Mouse (Mus musculus): Measurements from ENCODE around the gene Alox5. TPM values are rescaled to one million over a fixed set of nuclear protein-coding genes. Genes with fewer than 3 reads are reported as not detected.

Alox5 gene
- polyA plus RNA-seq, 1 experiment from 2014 or later: 4.8 TPM

GRCm38 (mm10) chr6:116455781-116456180 is 5.2 kb downstream of the Alox5 start:
- no peaks in the 10 kb centered on the region for H3K9me3 ChIP-seq (replicated peaks)
- peaks cover 15% of the 10 kb centered on the region for H3K27me3 ChIP-seq
- no peak overlapping the region for H3K4me3 ChIP-seq (replicated peaks)
- 25% methylated on average over 4 of the region's 4 CpGs for WGBS (ENCODE audit: insufficient replicate concordance)
- no peaks in the 10 kb centered on the region for H3K36me3 ChIP-seq (replicated peaks)
- no peak overlapping the region for H3K27ac ChIP-seq (replicated peaks)
- H3K4me1 ChIP-seq (replicated peaks): peaks cover 17% of the 10 kb centered on the region
- H3K9ac ChIP-seq: no peak overlapping the region
- ATAC-seq (ENCODE audit: insufficient read depth): peak; percentile 45
- no peak overlapping the region for H3K4me2 ChIP-seq

GRCm38 (mm10) chr6:116440849-116441248 is 20.1 kb downstream of the Alox5 start:
- no peaks in the 10 kb centered on the region for H3K27me3 ChIP-seq
- no peak overlapping the region for H3K4me2 ChIP-seq
- no peaks in the 10 kb centered on the region for H3K9me3 ChIP-seq (replicated peaks)
- ATAC-seq (ENCODE audit: insufficient read depth): no peak
- H3K9ac ChIP-seq: no peak overlapping the region
- no peak overlapping the region for H3K4me3 ChIP-seq (replicated peaks)
- H3K4me1 ChIP-seq (replicated peaks): peaks cover 4% of the 10 kb centered on the region; the same call in 1 of the 2 replicates
- no peak overlapping the region for H3K27ac ChIP-seq (replicated peaks)
- 39% methylated on average over 4 of the region's 4 CpGs for WGBS (ENCODE audit: insufficient replicate concordance)
- H3K36me3 ChIP-seq (replicated peaks): no peaks in the 10 kb centered on the region

GRCm38 (mm10) chr6:116440447-116440846 is 20.5 kb downstream of the Alox5 start:
- Histone ChIP-seq H3K4me3 (replicated peaks) (no peak overlapping the region), H3K4me1 (replicated peaks) (peaks cover 4% of the 10 kb centered on the region; the same call in 1 of the 2 replicates), H3K27ac (replicated peaks) (no peak overlapping the region), H3K36me3 (replicated peaks) (no peaks in the 10 kb centered on the region), H3K4me2 (no peak overlapping the region), H3K27me3 (no peaks in the 10 kb centered on the region), H3K9ac (no peak overlapping the region), H3K9me3 (replicated peaks) (no peaks in the 10 kb centered on the region)
- WGBS (ENCODE audit: insufficient replicate concordance): 54% methylated on average over 4 of the region's 4 CpGs
- ATAC-seq (ENCODE audit: insufficient read depth): no peak

DNA sequence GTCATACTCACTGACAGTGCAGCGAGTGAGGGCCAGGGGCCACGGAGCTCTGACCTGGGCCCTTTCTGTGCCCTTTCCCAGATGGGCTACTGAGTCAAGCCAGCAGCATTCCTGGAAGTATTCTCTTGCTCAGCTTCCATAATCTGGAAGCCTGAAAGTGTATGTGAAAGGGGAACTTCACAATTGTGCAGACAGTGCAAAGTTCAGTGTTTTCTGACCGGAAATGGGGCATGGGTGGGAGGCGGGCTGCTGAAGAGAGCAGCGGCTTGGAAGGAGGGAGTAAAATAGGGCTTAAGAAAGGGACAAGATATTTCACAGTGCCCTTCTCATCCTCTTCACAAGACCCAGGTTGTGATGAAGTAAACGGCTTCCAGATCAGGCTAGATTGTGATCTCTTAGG is 21.4 kb downstream of the Alox5 start:
- Histone ChIP-seq H3K27me3 (no peaks in the 10 kb centered on the region), H3K9ac (no peak overlapping the region), H3K36me3 (replicated peaks) (no peaks in the 10 kb centered on the region), H3K9me3 (replicated peaks) (no peaks in the 10 kb centered on the region), H3K4me3 (replicated peaks) (no peak overlapping the region), H3K27ac (replicated peaks) (no peak overlapping the region), H3K4me2 (no peak overlapping the region), H3K4me1 (replicated peaks) (peaks cover 4% of the 10 kb centered on the region; the same call in 1 of the 2 replicates)
- ATAC-seq (ENCODE audit: insufficient read depth): no peak
- 63% methylated on average over 6 of the region's 6 CpGs for WGBS (ENCODE audit: insufficient replicate concordance)

DNA sequence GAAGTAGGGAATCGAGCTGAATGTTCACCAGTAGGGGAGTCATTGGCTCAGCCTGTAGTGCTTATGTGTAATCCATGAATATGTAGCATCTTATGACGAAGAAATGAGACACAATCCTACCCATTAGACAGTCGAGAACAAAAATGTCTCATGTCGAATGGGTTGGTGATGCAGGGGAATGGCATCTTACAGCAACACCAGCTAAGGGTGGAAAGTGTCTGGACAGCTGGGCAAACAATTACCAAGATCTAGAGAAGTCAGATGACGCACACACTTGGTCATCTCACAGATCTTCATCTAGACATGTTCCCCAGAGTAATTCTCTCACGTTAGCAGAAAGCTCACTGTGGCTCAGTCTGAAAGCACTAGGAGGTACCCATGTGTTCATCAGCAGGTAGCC is 22.1 kb downstream of the Alox5 start:
- 59% methylated on average over 6 of the region's 6 CpGs for WGBS (ENCODE audit: insufficient replicate concordance)
- Histone ChIP-seq H3K27me3 (no peaks in the 10 kb centered on the region), H3K9ac (no peak overlapping the region), H3K4me2 (no peak overlapping the region), H3K4me1 (replicated peaks) (peaks cover 4% of the 10 kb centered on the region; the same call in 1 of the 2 replicates), H3K9me3 (replicated peaks) (no peaks in the 10 kb centered on the region), H3K36me3 (replicated peaks) (no peaks in the 10 kb centered on the region), H3K4me3 (replicated peaks) (no peak overlapping the region), H3K27ac (replicated peaks) (no peak overlapping the region)
- ATAC-seq (ENCODE audit: insufficient read depth): no peak

DNA sequence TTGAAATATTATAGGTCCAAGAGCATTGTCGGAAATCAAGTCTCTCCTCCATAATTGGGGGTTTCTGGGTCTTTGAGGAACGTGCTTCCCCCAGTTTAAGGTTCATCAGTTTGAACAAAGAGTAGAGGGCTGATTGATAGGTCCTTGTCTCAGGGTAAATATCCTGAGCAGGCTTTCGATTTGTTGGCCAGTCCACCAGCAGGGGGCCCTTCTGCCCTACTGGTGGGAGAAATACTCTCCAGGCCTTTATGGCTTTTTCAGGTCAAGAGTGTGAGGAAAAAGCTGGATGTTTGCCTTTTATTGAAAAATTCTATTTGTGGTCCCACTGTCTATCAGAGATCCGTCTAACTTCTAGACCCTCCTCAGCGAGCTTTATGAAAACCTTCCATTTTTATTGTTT is 32.7 kb downstream of the Alox5 start:
- H3K4me2 ChIP-seq: no peak overlapping the region
- H3K4me3 ChIP-seq (replicated peaks): no peak overlapping the region
- no peak overlapping the region for H3K27ac ChIP-seq (replicated peaks)
- no peak overlapping the region for H3K9ac ChIP-seq
- no peaks in the 10 kb centered on the region for H3K4me1 ChIP-seq (replicated peaks)
- no peaks in the 10 kb centered on the region for H3K27me3 ChIP-seq
- no peaks in the 10 kb centered on the region for H3K9me3 ChIP-seq (replicated peaks)
- 39% methylated on average over 5 of the region's 5 CpGs for WGBS (ENCODE audit: insufficient replicate concordance)
- ATAC-seq (ENCODE audit: insufficient read depth): no peak
- no peaks in the 10 kb centered on the region for H3K36me3 ChIP-seq (replicated peaks)

DNA sequence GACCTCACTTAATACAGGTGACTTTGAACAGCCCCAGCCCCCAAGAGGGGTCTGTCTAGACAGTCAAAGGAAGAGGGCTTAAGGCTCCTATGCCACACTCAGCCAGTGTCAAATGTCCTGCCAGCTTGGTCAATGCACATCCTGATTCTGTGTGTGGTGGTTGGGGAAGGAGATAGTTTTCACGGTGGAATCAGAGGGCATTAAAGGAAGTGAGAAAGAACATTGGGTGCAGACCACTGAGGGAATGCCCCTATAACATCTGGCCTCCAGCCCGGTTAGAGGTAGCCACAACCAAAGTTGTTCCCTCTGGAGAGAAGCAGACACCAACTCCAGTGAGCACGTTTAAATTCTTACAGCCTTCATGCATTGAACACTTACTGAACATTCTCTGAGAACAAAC is 33.4 kb downstream of the Alox5 start:
- Histone ChIP-seq H3K9me3 (replicated peaks) (no peaks in the 10 kb centered on the region), H3K27me3 (no peaks in the 10 kb centered on the region), H3K36me3 (replicated peaks) (no peaks in the 10 kb centered on the region), H3K4me1 (replicated peaks) (no peaks in the 10 kb centered on the region), H3K9ac (no peak overlapping the region), H3K4me3 (replicated peaks) (no peak overlapping the region), H3K4me2 (no peak overlapping the region), H3K27ac (replicated peaks) (no peak overlapping the region)
- WGBS (ENCODE audit: insufficient replicate concordance): 58% methylated on average over 3 of the region's 3 CpGs
- ATAC-seq (ENCODE audit: insufficient read depth): no peak

- Histone ChIP-seq H3K4me2 (no peak overlapping the region), H3K27me3 (no peaks in the 10 kb centered on the region), H3K9me3 (replicated peaks) (no peaks in the 10 kb centered on the region), H3K9ac (no peak overlapping the region), H3K27ac (replicated peaks) (no peak overlapping the region), H3K4me1 (replicated peaks) (no peaks in the 10 kb centered on the region), H3K4me3 (replicated peaks) (no peak overlapping the region), H3K36me3 (replicated peaks) (no peaks in the 10 kb centered on the region)
- WGBS (ENCODE audit: insufficient replicate concordance): 40% methylated on average over 2 of the region's 2 CpGs
- ATAC-seq (ENCODE audit: insufficient read depth): no peak
These were observed 37.3 kb downstream of the Alox5 start for GRCm38 (mm10) chr6:116423664-116424063.

DNA sequence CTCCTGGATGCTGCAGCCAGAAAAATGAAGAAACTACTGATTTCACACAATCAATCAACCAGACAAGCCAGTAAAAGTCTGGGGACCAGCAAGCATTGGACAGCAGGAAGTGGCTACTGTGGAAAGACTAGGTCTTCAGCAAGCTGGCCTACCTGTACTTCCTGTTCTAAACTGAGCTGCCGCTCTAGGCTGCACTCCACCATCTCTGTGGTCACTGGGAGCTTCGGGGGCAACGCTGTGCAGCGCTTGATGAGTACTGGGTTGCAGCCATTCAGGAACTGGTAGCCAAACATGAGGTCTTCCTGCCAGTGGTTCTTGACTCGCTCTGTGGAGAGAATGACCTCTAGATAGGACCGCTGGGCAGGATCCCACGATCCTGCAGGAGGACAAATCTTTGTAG is 38.0 kb downstream of the Alox5 start:
- WGBS (ENCODE audit: insufficient replicate concordance): 53% methylated on average over 7 of the region's 7 CpGs
- no peak overlapping the region for H3K4me3 ChIP-seq (replicated peaks)

GRCm38 (mm10) chr6:116420271-116420670 is 40.7 kb downstream of the Alox5 start:
- Histone ChIP-seq H3K4me1 (replicated peaks) (peaks cover 6% of the 10 kb centered on the region; the same call in 1 of the 2 replicates), H3K4me2 (no peak overlapping the region), H3K27me3 (no peaks in the 10 kb centered on the region), H3K27ac (replicated peaks) (no peak overlapping the region), H3K36me3 (replicated peaks) (no peaks in the 10 kb centered on the region), H3K9me3 (replicated peaks) (no peaks in the 10 kb centered on the region), H3K4me3 (replicated peaks) (no peak overlapping the region), H3K9ac (no peak overlapping the region)
- no peak for ATAC-seq (ENCODE audit: insufficient read depth)
- 69% methylated on average over 10 of the region's 10 CpGs for WGBS (ENCODE audit: insufficient replicate concordance)

More for the DNA sequence above, 38.0 kb downstream of the Alox5 start:
- Histone ChIP-seq H3K4me1 (replicated peaks) (no peaks in the 10 kb centered on the region), H3K36me3 (replicated peaks) (no peaks in the 10 kb centered on the region), H3K4me2 (no peak overlapping the region), H3K9ac (no peak overlapping the region), H3K27ac (replicated peaks) (no peak overlapping the region), H3K9me3 (replicated peaks) (no peaks in the 10 kb centered on the region), H3K27me3 (no peaks in the 10 kb centered on the region)
- ATAC-seq (ENCODE audit: insufficient read depth): no peak

GRCm38 (mm10) chr6:116419699-116420098 is 41.3 kb downstream of the Alox5 start:
- Histone ChIP-seq H3K4me3 (replicated peaks) (no peak overlapping the region), H3K4me2 (no peak overlapping the region), H3K36me3 (replicated peaks) (no peaks in the 10 kb centered on the region), H3K9me3 (replicated peaks) (no peaks in the 10 kb centered on the region), H3K27ac (replicated peaks) (no peak overlapping the region), H3K4me1 (replicated peaks) (peaks cover 11% of the 10 kb centered on the region; the same call in 1 of the 2 replicates), H3K9ac (no peak overlapping the region), H3K27me3 (no peaks in the 10 kb centered on the region)
- ATAC-seq (ENCODE audit: insufficient read depth): no peak
- WGBS (ENCODE audit: insufficient replicate concordance): 56% methylated on average over 6 of the region's 6 CpGs

DNA sequence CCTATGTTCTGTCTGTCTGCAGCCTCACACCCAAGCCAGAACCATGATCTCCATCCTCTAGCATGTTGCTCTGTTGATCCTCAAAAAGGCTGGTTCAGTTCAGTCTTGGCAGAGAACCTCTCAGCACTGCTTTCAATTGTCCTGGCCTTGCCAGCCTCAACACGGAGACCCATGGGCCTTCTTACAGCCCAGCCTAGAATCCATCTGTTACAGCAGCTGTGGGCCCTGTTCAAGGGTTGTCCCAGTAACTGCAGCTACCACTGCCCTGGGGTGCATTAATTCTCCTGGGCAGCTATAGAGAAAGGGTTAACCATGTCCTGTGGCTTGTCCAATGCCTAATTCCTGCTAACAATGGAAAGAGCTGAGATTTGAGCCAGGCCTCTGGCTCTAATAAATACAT is 42.5 kb downstream of the Alox5 start:
- WGBS (ENCODE audit: insufficient replicate concordance): 81% methylated on average over 1 of the region's 1 CpGs
- H3K27me3 ChIP-seq: no peaks in the 10 kb centered on the region
- no peak overlapping the region for H3K4me3 ChIP-seq (replicated peaks)
- no peaks in the 10 kb centered on the region for H3K36me3 ChIP-seq (replicated peaks)
- no peak overlapping the region for H3K9ac ChIP-seq
- no peak overlapping the region for H3K27ac ChIP-seq (replicated peaks)
- H3K4me2 ChIP-seq: no peak overlapping the region
- ATAC-seq (ENCODE audit: insufficient read depth): no peak
- no peaks in the 10 kb centered on the region for H3K9me3 ChIP-seq (replicated peaks)
- peaks cover 16% of the 10 kb centered on the region; the same call in 1 of the 2 replicates for H3K4me1 ChIP-seq (replicated peaks)

Data from liver, embryonic 15.5 days (tissue).